In genomic region chr2:167201463-167202291, GRCm38 (mm10) we compare ENCODE assay signal across 7 mouse cellular contexts. TPM values are rescaled to one million over a fixed set of nuclear protein-coding genes. Genes with fewer than 3 reads are reported as not detected.
DNase-seq lines count a peak whose midpoint lies in the region; ATAC-seq and TF ChIP-seq lines count a peak whose summit lies in the region.

No protein-coding gene starts in this region.

- 25% methylated on average over 16 of the region's 16 CpGs for WGBS in forebrain, postnatal 0 days
- 9% methylated on average over 16 of the region's 16 CpGs for WGBS in midbrain, postnatal 0 days
- WGBS in liver, postnatal 0 days (ENCODE audit: insufficient replicate concordance) = 47% methylated on average over 16 of the region's 16 CpGs

- peak; percentile 86 for ATAC-seq in forebrain, postnatal 0 days
- ATAC-seq in midbrain, postnatal 0 days (ENCODE audit: low FRiP score) = peak; percentile 66; the same call in 1 of the 2 replicates
- no peak for ATAC-seq in liver, postnatal 0 days

- H3K27ac ChIP-seq in forebrain, postnatal 0 days (ENCODE audit: low read depth, low read length) = peak overlapping the region; percentile 91
- peak overlapping the region; percentile 93 for H3K27ac ChIP-seq in layer of hippocampus, adult 2 months
- peak overlapping the region; percentile 77 for H3K27ac ChIP-seq in midbrain, postnatal 0 days (ENCODE audit: low read depth, low read length)
- H3K27ac ChIP-seq in liver, postnatal 0 days (ENCODE audit: low read depth) = no peak overlapping the region

- peak; percentile 39 for TF ChIP-seq CTCF in forebrain, postnatal 0 days (IDR thresholded peaks at IDR 0.05; ENCODE audit: low read depth)
- peak; percentile 28 for TF ChIP-seq CTCF in layer of hippocampus, adult 2 months (conservative IDR thresholded peaks at IDR 0.05)
- peak; percentile 36 for TF ChIP-seq CTCF in midbrain, postnatal 0 days (IDR thresholded peaks at IDR 0.05)
- no peak for TF ChIP-seq CTCF in liver, postnatal 0 days (IDR thresholded peaks at IDR 0.05; ENCODE audit: low read depth)

- peak overlapping the region; percentile 47 for H3K9ac ChIP-seq in forebrain, postnatal 0 days
- H3K9ac ChIP-seq in midbrain, postnatal 0 days (replicated peaks; ENCODE audit: low read length, poor library complexity, severe bottlenecking) = peak overlapping the region; percentile 20; the same call in 1 of the 2 replicates
- H3K9ac ChIP-seq in liver, postnatal 0 days (replicated peaks) = no peak overlapping the region

- peak; percentile 61 for DNase-seq in embryo, embryonic 10.5 days (ENCODE audit: low spot score)
- peak; percentile 94 for DNase-seq in forebrain, postnatal 0 days
- peak; percentile 80 to 89 for DNase-seq in layer of hippocampus, adult 2 months (ENCODE audit: low spot score in 2 of 2)
- peak; percentile 91 for DNase-seq in midbrain, postnatal 0 days (ENCODE audit: low spot score)
- no peak for DNase-seq in liver, postnatal 0 days
- no peak for DNase-seq in gastrocnemius, adult 8-10 months (ENCODE audit: low spot score in 2 of 2)
- no peak for DNase-seq in ovary, postnatal 36 days (ENCODE audit: low spot score)

- TF ChIP-seq EP300 in liver, postnatal 0 days (IDR thresholded peaks at IDR 0.05; ENCODE audit: low read depth) = no peak

- H3K9me3 ChIP-seq in forebrain, postnatal 0 days (ENCODE audit: low read length) = no peaks in the 10 kb centered on the region
- H3K9me3 ChIP-seq in midbrain, postnatal 0 days (ENCODE audit: low read length) = no peaks in the 10 kb centered on the region
- H3K9me3 ChIP-seq in liver, postnatal 0 days (ENCODE audit: low read length) = no peaks in the 10 kb centered on the region

- no peak overlapping the region for H3K4me3 ChIP-seq in forebrain, postnatal 0 days (ENCODE audit: low read depth, low read length)
- peak overlapping the region; percentile 37; the same call in 1 of the 2 replicates for H3K4me3 ChIP-seq in layer of hippocampus, adult 2 months
- no peak overlapping the region for H3K4me3 ChIP-seq in midbrain, postnatal 0 days (ENCODE audit: low read depth, low read length)
- no peak overlapping the region for H3K4me3 ChIP-seq in liver, postnatal 0 days (ENCODE audit: low read depth, low read length)

- no peaks in the 10 kb centered on the region for H3K27me3 ChIP-seq in forebrain, postnatal 0 days (ENCODE audit: insufficient read depth, low read length)
- H3K27me3 ChIP-seq in midbrain, postnatal 0 days (ENCODE audit: insufficient read depth, low read length) = no peaks in the 10 kb centered on the region
- H3K27me3 ChIP-seq in liver, postnatal 0 days (ENCODE audit: insufficient read depth, low read length) = 0 out of 2 replicates have a peak, but pooled peaks cover 2% of the 10 kb centered on the region

- no peaks in the 10 kb centered on the region for H3K36me3 ChIP-seq in forebrain, postnatal 0 days (ENCODE audit: insufficient read depth)
- no peaks in the 10 kb centered on the region for H3K36me3 ChIP-seq in midbrain, postnatal 0 days (ENCODE audit: insufficient read depth, low read length)
- no peaks in the 10 kb centered on the region for H3K36me3 ChIP-seq in liver, postnatal 0 days (replicated peaks; ENCODE audit: insufficient read depth, low read length)

- peak overlapping the region; percentile 35 for H3K4me2 ChIP-seq in forebrain, postnatal 0 days (ENCODE audit: low read depth)
- H3K4me2 ChIP-seq in midbrain, postnatal 0 days (ENCODE audit: low read depth, low read length, poor library complexity, severe bottlenecking) = peak overlapping the region; percentile 39
- no peak overlapping the region for H3K4me2 ChIP-seq in liver, postnatal 0 days (ENCODE audit: low read depth, low read length)

- H3K4me1 ChIP-seq in forebrain, postnatal 0 days (ENCODE audit: insufficient read depth) = peaks cover 19% of the 10 kb centered on the region
- peaks cover 12% of the 10 kb centered on the region for H3K4me1 ChIP-seq in midbrain, postnatal 0 days (ENCODE audit: insufficient read depth, low read length)
- no peaks in the 10 kb centered on the region for H3K4me1 ChIP-seq in liver, postnatal 0 days (ENCODE audit: insufficient read depth)

RNA-seq across cellular contexts. Expression of gene Kcnb1, which starts 11.7 kb away (rescaled TPM):
- total RNA-seq in forebrain, postnatal 0 days (2014; rRNA removed) = 15.5 and 21.8 TPM in 2 replicates
- polyA plus RNA-seq in forebrain, postnatal 0 days (2015; fragmentation: Nextera tagmentation; extraction: Ambion mirVana) = 2.9 and 4.1 TPM in 2 replicates
- total RNA-seq in layer of hippocampus, adult 2 months (2021) = 100 to 1,000 TPM; 103 to 105 TPM
- total RNA-seq in midbrain, postnatal 0 days (2014; rRNA removed) = 29.8 and 30.0 TPM in 2 replicates
- 5.6 and 6.4 TPM in 2 replicates for polyA plus RNA-seq in midbrain, postnatal 0 days (2015; fragmentation: Nextera tagmentation; extraction: Ambion mirVana)
- polyA plus RNA-seq in liver, postnatal 0 days (2015; fragmentation: Nextera tagmentation; extraction: Ambion mirVana) = 0.11 and 0.21 TPM in 2 replicates
- total RNA-seq in gastrocnemius, adult 8-10 months (2022) = 10 to 100 TPM; 15.8 to 28.1 (median 25.7) TPM

RNA-seq across cellular contexts. Expression of gene Ptgis, which starts 38.7 kb away (rescaled TPM):
- 2.5 and 4.0 TPM in 2 replicates for total RNA-seq in forebrain, postnatal 0 days (2014; rRNA removed)
- polyA plus RNA-seq in forebrain, postnatal 0 days (2015; fragmentation: Nextera tagmentation; extraction: Ambion mirVana) = 2.5 and 2.8 TPM in 2 replicates
- total RNA-seq in layer of hippocampus, adult 2 months (2021) = under 1 TPM; 0.72 to 0.81 TPM
- 4.3 and 6.1 TPM in 2 replicates for total RNA-seq in midbrain, postnatal 0 days (2014; rRNA removed)
- 3.9 and 4.7 TPM in 2 replicates for polyA plus RNA-seq in midbrain, postnatal 0 days (2015; fragmentation: Nextera tagmentation; extraction: Ambion mirVana)
- polyA plus RNA-seq in liver, postnatal 0 days (2015; fragmentation: Nextera tagmentation; extraction: Ambion mirVana) = 1.1 and 1.8 TPM in 2 replicates
- 1 to 10 TPM; 1.1 to 3.3 (median 1.9) TPM for total RNA-seq in gastrocnemius, adult 8-10 months (2022)

Comparison
In these comparisons a context has a peak if more than half of its experiments do, and no peak if none do; other contexts are left out.
1. DNase-seq: peak in embryo, embryonic 10.5 days (single experiment), forebrain, postnatal 0 days (single experiment), layer of hippocampus, adult 2 months (2 of 2) and midbrain, postnatal 0 days (single experiment); none in liver, postnatal 0 days (single experiment), gastrocnemius, adult 8-10 months (0 of 2) and ovary, postnatal 36 days (single experiment).